Mouse (Mus musculus) MEL (cell line): Measurements from ENCODE around the gene Gm20388. TPM values are rescaled to one million over a fixed set of nuclear protein-coding genes. Genes with fewer than 3 reads are reported as not detected.

Source experiments
- DNase-seq: peaks from one replicate; pipeline ENCODE4 v3.0.0; 2011; ENCODE audit warnings: low read depth, low spot score
- H3K27ac ChIP-seq: 2 replicates; pipeline ENCODE4 v1.5.1; 2012; ENCODE audit warnings: low read depth, mild to moderate bottlenecking, control low read depth, low read length, moderate library complexity; ENCODE audit not compliant: control insufficient read depth
- H3K27me3 ChIP-seq, 2 experiments: fragments of 150-350 bp in 1 of 2; sonication (generic) in 1 of 2; 2 replicates each; pipeline ENCODE4 v1.6.1; 2012; ENCODE audit warnings: low read length in 2 of 2, mild to moderate bottlenecking in 2 of 2, improper control_type of control experiment in 1 of 2, moderate library complexity in 1 of 2; ENCODE audit not compliant: insufficient read depth in 2 of 2, control insufficient read depth in 1 of 2
- H3K36me3 ChIP-seq, 2 experiments: 2 replicates each; pipeline ENCODE4 v1.6.1; 2012 to 2014; ENCODE audit warnings: low read length in 2 of 2, improper control_type of control experiment in 1 of 2, inconsistent platforms in 1 of 2, mild to moderate bottlenecking in 1 of 2; ENCODE audit not compliant: insufficient read depth in 2 of 2, control insufficient read depth in 1 of 2
- H3K4me1 ChIP-seq, 2 experiments: fragments of 150-350 bp in 1 of 2; sonication (generic) in 1 of 2; 2 replicates each; pipeline ENCODE4 v1.6.1; 2012; ENCODE audit warnings: low read length in 2 of 2, improper control_type of control experiment in 1 of 2, mild to moderate bottlenecking in 1 of 2; ENCODE audit not compliant: insufficient read depth in 2 of 2, control insufficient read depth in 1 of 2
- H3K4me3 ChIP-seq, 2 experiments: fragments of 150-350 bp in 1 of 2; sonication (generic) in 1 of 2; 2 replicates each; pipeline ENCODE4 v1.5.1; 2012; ENCODE audit warnings: low read depth in 2 of 2, low read length in 2 of 2, mild to moderate bottlenecking in 2 of 2, moderate library complexity in 2 of 2, control low read depth in 1 of 2, improper control_type of control experiment in 1 of 2; ENCODE audit not compliant: control insufficient read depth in 1 of 2, insufficient read depth in 1 of 2
- H3K79me2 ChIP-seq: 2 replicates; pipeline ENCODE4 v1.6.1; 2012; ENCODE audit warnings: mild to moderate bottlenecking, low read length, moderate library complexity; ENCODE audit not compliant: control insufficient read depth, poor library complexity, insufficient read depth
- H3K9ac ChIP-seq: 2 replicates; pipeline ENCODE4 v1.6.1; 2012; ENCODE audit warnings: low read depth, mild to moderate bottlenecking, control low read depth, low read length, moderate library complexity; ENCODE audit not compliant: control insufficient read depth, poor library complexity, severe bottlenecking
- H3K9me3 ChIP-seq: fragments of 150-350 bp; sonication (generic); replicated peaks from 2 replicates; pipeline ENCODE4 v1.6.1; 2012; ENCODE audit warnings: mild to moderate bottlenecking, low read length, improper control_type of control experiment, moderate library complexity; ENCODE audit not compliant: insufficient read depth
- BHLHE40 ChIP-seq: IDR thresholded peaks from 2 replicates; pipeline ENCODE4 v1.6.1; 2012; ENCODE audit warnings: low read depth, mild to moderate bottlenecking, inconsistent platforms, low read length, improper control_type of control experiment, borderline replicate concordance
- CHD2 ChIP-seq: IDR thresholded peaks from 2 replicates; pipeline ENCODE4 v1.6.1; 2011; ENCODE audit warnings: low read length, improper control_type of control experiment
- CTCF ChIP-seq, 3 experiments: IDR thresholded peaks in 2 of 3; conservative IDR thresholded peaks in 1 of 3; 2 replicates each; pipeline ENCODE4 v1.5.1; 2011 to 2012; ENCODE audit warnings: low read length in 3 of 3, low read depth in 2 of 3, mild to moderate bottlenecking in 2 of 3, improper control_type of control experiment in 1 of 3, inconsistent platforms in 1 of 3, mixed read lengths in 1 of 3, moderate library complexity in 1 of 3; ENCODE audit not compliant: control insufficient read depth in 1 of 3, insufficient read depth in 1 of 3, poor library complexity in 1 of 3, severe bottlenecking in 1 of 3
- E2F4 ChIP-seq: IDR thresholded peaks from 2 replicates; pipeline ENCODE4 v1.6.1; 2011; ENCODE audit warnings: low read depth, low read length, improper control_type of control experiment, borderline replicate concordance
- EP300 ChIP-seq, 2 experiments: IDR thresholded peaks; 2 replicates each; pipeline ENCODE4 v1.6.1; 2011; ENCODE audit warnings: improper control_type of control experiment in 2 of 2, low read length in 2 of 2, low read depth in 1 of 2, mild to moderate bottlenecking in 1 of 2
- ETS1 ChIP-seq: IDR thresholded peaks from 2 replicates; pipeline ENCODE4 v1.6.1; 2012; ENCODE audit warnings: low read depth, mild to moderate bottlenecking, inconsistent platforms, low read length, improper control_type of control experiment, moderate library complexity
- KAT2A ChIP-seq: conservative IDR thresholded peaks from 2 replicates; pipeline ENCODE4 v1.6.1; 2012; ENCODE audit warnings: low read depth, low read length, improper control_type of control experiment, inconsistent platforms
- MAX ChIP-seq: IDR thresholded peaks from 2 replicates; pipeline ENCODE4 v1.6.1; 2011; ENCODE audit warnings: low read length, improper control_type of control experiment
- MAZ ChIP-seq: IDR thresholded peaks from 2 replicates; pipeline ENCODE4 v1.6.1; 2012; ENCODE audit warnings: low read depth, mild to moderate bottlenecking, inconsistent platforms, low read length, improper control_type of control experiment
- MEF2A ChIP-seq: IDR thresholded peaks from 2 replicates; pipeline ENCODE4 v1.6.1; 2014; ENCODE audit warnings: low read depth, mild to moderate bottlenecking, inconsistent platforms, low read length, improper control_type of control experiment; ENCODE audit not compliant: poor library complexity, insufficient replicate concordance, severe bottlenecking; ENCODE audit errors: extremely low read depth
- MXI1 ChIP-seq: IDR thresholded peaks from 2 replicates; pipeline ENCODE4 v1.6.1; 2011; ENCODE audit warnings: mild to moderate bottlenecking, low read depth, low read length, improper control_type of control experiment
- NRF1 ChIP-seq: IDR thresholded peaks from 2 replicates; pipeline ENCODE4 v1.6.1; 2014; ENCODE audit warnings: low read depth, mild to moderate bottlenecking, inconsistent platforms, low read length, improper control_type of control experiment, moderate library complexity; ENCODE audit not compliant: poor library complexity, insufficient read depth, severe bottlenecking
- POLR2AphosphoS2 ChIP-seq: IDR thresholded peaks from 2 replicates; pipeline ENCODE4 v1.6.1; 2011; ENCODE audit warnings: low read length, improper control_type of control experiment
- RAD21 ChIP-seq: IDR thresholded peaks from 2 replicates; pipeline ENCODE4 v1.6.1; 2011; ENCODE audit warnings: mild to moderate bottlenecking, low read depth, low read length, improper control_type of control experiment
- SMC3 ChIP-seq: IDR thresholded peaks from 2 replicates; pipeline ENCODE4 v1.6.1; 2011; ENCODE audit warnings: low read depth, low read length, improper control_type of control experiment
- TCF12 ChIP-seq: IDR thresholded peaks from 2 replicates; pipeline ENCODE4 v1.6.1; 2014; ENCODE audit warnings: low read depth, mild to moderate bottlenecking, inconsistent platforms, low read length, improper control_type of control experiment, moderate library complexity
- USF2 ChIP-seq, 2 experiments: IDR thresholded peaks; 2 replicates each; pipeline ENCODE4 v1.6.1; 2011 to 2012; ENCODE audit warnings: improper control_type of control experiment in 2 of 2, low read length in 2 of 2, borderline replicate concordance in 1 of 2, inconsistent platforms in 1 of 2, low read depth in 1 of 2, mild to moderate bottlenecking in 1 of 2; ENCODE audit not compliant: insufficient read depth in 1 of 2
- ZC3H11A ChIP-seq: IDR thresholded peaks from 2 replicates; pipeline ENCODE4 v1.6.1; 2012; ENCODE audit warnings: low read depth, mild to moderate bottlenecking, inconsistent platforms, low read length, improper control_type of control experiment
- ZKSCAN1 ChIP-seq: IDR thresholded peaks from 2 replicates; pipeline ENCODE4 v1.6.1; 2012; ENCODE audit warnings: low read depth, mild to moderate bottlenecking, inconsistent platforms, low read length, improper control_type of control experiment, moderate library complexity
- ZNF384 ChIP-seq: IDR thresholded peaks from 2 replicates; pipeline ENCODE4 v1.6.1; 2012; ENCODE audit warnings: low read depth, mild to moderate bottlenecking, inconsistent platforms, low read length, improper control_type of control experiment
- polyA plus RNA-seq, 2 experiments: library from polyadenylated mRNA; stranded (reverse) in 1 of 2; unstranded in 1 of 2; fragments of >175 nt in 1 of 2; fragments of >200 nt in 1 of 2; gene quantifications; 2 replicates each; pipeline versions ENCODE4 v1.2.1 to v1.2.4; 2012; ENCODE audit warnings: low replicate concordance in 2 of 2, low read depth in 1 of 2; ENCODE audit not compliant: insufficient read length in 2 of 2, insufficient read depth in 1 of 2, missing spikeins in 1 of 2
- total RNA-seq: library from RNA; depleted of rRNA; stranded (reverse); fragments of 300-350 nt; gene quantifications from 2 replicates; pipeline ENCODE4 v1.2.3, GENCODE M21; 2012

Gm20388 gene
- total and polyA plus RNA-seq, 3 experiments: 11.1 to 17.8 TPM; not detected in 1

DNA sequence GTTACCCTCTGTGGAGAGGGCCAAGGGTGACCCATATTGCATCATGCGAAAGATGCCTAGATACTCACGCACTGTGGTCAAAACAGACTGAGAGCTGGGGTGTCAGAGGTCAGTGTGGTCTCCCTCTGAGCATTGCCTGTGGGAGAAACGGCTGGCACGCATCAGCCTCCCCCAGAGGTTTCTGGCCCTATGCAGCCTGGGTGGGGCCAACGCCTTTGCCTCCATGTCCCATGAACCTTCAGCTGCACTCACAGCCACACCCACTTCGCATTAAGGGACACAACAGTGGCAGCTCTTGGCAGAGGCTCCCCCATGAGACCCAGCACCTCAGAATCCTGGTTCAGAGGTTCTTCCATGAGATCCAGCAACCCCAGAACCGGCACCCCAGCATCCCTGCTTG lies 1385.4 kb downstream of the Gm20388 start:
- no peak overlapping the region for H3K4me3 ChIP-seq
- H3K9ac ChIP-seq: no peak overlapping the region
- H3K4me1 ChIP-seq: no peaks in the 10 kb centered on the region
- H3K27me3 ChIP-seq: no peaks in the 10 kb centered on the region
- no peak for DNase-seq
- H3K36me3 ChIP-seq: no peaks in the 10 kb centered on the region
- no peaks in the 10 kb centered on the region for H3K9me3 ChIP-seq
- no peaks in the 10 kb centered on the region for H3K79me2 ChIP-seq
- no peak overlapping the region for H3K27ac ChIP-seq
- TF ChIP-seq ETS1: no peak
- TF ChIP-seq EP300 (IDR thresholded peaks at IDR 0.05; ENCODE audit: low read depth in 1 of 2, low read length in 2 of 2): no peak
- no peak for TF ChIP-seq BHLHE40
- no peak for TF ChIP-seq ZC3H11A
- TF ChIP-seq TCF12: no peak
- TF ChIP-seq USF2 (IDR thresholded peaks at IDR 0.05; ENCODE audit: borderline replicate concordance in 1 of 2, insufficient read depth in 1 of 2, low read depth in 1 of 2, low read length in 2 of 2): no peak
- TF ChIP-seq MAZ: no peak
- TF ChIP-seq POLR2AphosphoS2: no peak
- TF ChIP-seq CHD2: no peak
- no peak for TF ChIP-seq MEF2A
- TF ChIP-seq NRF1: no peak
- TF ChIP-seq CTCF (IDR thresholded peaks at IDR 0.05 in 2 of 3, conservative IDR thresholded peaks at IDR 0.05 in 1 of 3; ENCODE audit: control insufficient read depth in 1 of 3, insufficient read depth in 1 of 3, low read depth in 2 of 3, low read length in 3 of 3, poor library complexity in 1 of 3, severe bottlenecking in 1 of 3): no peak
- no peak for TF ChIP-seq SMC3
- no peak for TF ChIP-seq RAD21
- no peak for TF ChIP-seq E2F4
- TF ChIP-seq MXI1: no peak

DNA sequence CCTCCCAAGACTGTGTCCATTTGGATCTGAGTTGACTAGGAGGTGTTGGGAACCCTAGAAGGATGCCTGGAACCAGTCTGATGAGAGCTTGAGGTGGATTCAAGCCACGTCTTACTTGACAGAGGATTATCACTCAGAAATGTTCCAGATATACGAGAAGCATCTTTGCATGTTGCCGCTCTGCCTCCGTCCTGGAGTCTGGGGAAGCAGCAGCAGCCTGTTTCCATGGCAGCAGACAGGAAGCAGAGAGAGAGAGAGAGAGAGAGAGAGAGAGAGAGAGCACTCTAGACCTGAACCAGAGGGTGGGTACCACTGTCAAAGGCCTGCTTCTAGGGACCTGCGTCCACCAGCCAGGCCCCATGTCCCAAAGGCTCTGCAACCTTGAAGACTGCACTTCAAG lies 1386.0 kb downstream of the Gm20388 start:
- no peak for TF ChIP-seq E2F4
- no peak for TF ChIP-seq ZNF384
- no peak for TF ChIP-seq MEF2A
- TF ChIP-seq ZKSCAN1: no peak
- TF ChIP-seq RAD21: no peak
- TF ChIP-seq ZC3H11A: no peak
- no peak for TF ChIP-seq MAX
- TF ChIP-seq KAT2A: no peak
- no peak for DNase-seq
- H3K27ac ChIP-seq: no peak overlapping the region
- no peaks in the 10 kb centered on the region for H3K79me2 ChIP-seq
- H3K36me3 ChIP-seq: no peaks in the 10 kb centered on the region
- H3K27me3 ChIP-seq: no peaks in the 10 kb centered on the region
- no peak overlapping the region for H3K9ac ChIP-seq
- no peaks in the 10 kb centered on the region for H3K9me3 ChIP-seq
- H3K4me1 ChIP-seq: no peaks in the 10 kb centered on the region
- no peak overlapping the region for H3K4me3 ChIP-seq
